Mouse (Mus musculus): ENCODE measurements around the gene Zfp982. TPM values are rescaled to one million over a fixed set of nuclear protein-coding genes. Genes with fewer than 3 reads are reported as not detected.

Gene Zfp982
- polyA plus RNA-seq, 1 experiment from 2014 or later = 11.7 TPM

Other genes with a start within 250 kb of the Zfp982 start
- gene Zfp988, start 186.7 kb upstream of the Zfp982 start, polyA plus RNA-seq (2016; fragmentation: Nextera tagmentation; extraction: Ambion mirVana) = not detected in 2 replicates
- 0.23 and 0.49 TPM in 2 replicates for gene Zfp978, start 131.1 kb upstream of the Zfp982 start, polyA plus RNA-seq (2016; fragmentation: Nextera tagmentation; extraction: Ambion mirVana)
- 0.36 and 0.50 TPM in 2 replicates for gene Gm16503, start 47.8 kb downstream of the Zfp982 start, polyA plus RNA-seq (2016; fragmentation: Nextera tagmentation; extraction: Ambion mirVana)
- 0.22 TPM in 1 of 2 replicates, not detected in the other for gene Zfp985, start 60.9 kb downstream of the Zfp982 start, polyA plus RNA-seq (2016; fragmentation: Nextera tagmentation; extraction: Ambion mirVana)
- gene Zfp979, start 150.1 kb downstream of the Zfp982 start, polyA plus RNA-seq (2016; fragmentation: Nextera tagmentation; extraction: Ambion mirVana) = 4.2 and 4.5 TPM in 2 replicates
- not detected in 2 replicates for gene Zfp534, start 210.1 kb downstream of the Zfp982 start, polyA plus RNA-seq (2016; fragmentation: Nextera tagmentation; extraction: Ambion mirVana)